14 mouse cellular contexts compared by ENCODE assay signal in the genomic region with DNA sequence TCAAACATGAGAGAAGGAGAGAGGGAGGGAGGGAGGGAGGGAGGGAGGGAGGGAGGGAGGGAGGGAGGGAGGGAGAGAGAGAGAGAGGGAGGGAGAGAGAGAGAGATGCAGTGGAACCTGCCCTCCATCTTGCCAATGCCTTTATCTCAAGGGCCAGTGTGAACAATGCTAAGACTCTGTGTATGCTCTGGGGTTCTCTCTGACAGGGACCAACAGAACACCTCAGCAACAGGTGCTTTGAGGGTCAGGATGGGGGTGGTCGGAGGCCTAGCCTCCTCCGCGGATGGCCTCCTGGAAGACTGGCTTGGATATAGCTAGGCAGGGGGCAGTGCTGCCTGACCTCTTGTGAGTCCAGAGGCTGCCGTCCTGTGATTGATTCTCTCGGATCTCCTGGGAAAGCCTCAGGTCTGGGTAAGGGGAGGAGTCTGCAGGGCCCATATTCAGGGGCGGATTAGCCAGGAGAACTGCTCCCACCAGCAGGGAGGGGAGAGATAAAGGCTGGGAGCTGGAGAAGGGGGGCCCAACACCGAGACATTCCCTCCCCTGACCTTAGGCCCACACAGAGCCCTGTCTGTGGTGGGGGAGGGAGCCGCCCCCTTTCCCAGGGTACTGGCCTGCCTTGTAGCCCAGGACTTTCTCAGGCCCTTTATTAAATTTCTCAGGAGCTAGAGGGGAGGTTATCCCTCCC. TPM values are rescaled to one million over a fixed set of nuclear protein-coding genes. Genes with fewer than 3 reads are reported as not detected.
DNase-seq lines count a peak whose midpoint lies in the region; ATAC-seq and TF ChIP-seq lines count a peak whose summit lies in the region.
"Had no signal": no experiment of that assay in that cellular context is flagged by ENCODE, and none has a peak within 500 bp of the region (broad histone marks: within the 10 kb centered on the region; RNA-seq: fewer than 3 reads in every experiment).

No protein-coding gene starts in this region.

- no peak for DNase-seq in kidney, postnatal 25 days
- peak; percentile 76 for DNase-seq in embryo, embryonic 11 days
- DNase-seq in left cerebral cortex, adult 2 months (ENCODE audit: extremely low spot score in 1 of 2, low spot score in 2 of 2), result no peak
- no peak for DNase-seq in kidney, postnatal 10 days
- DNase-seq: adrenal gland, adult 8-10 months; gastrocnemius, postnatal 25 days; liver; right cerebral cortex, postnatal 4 days; thymus, postnatal 4 days had no signal

- H3K36me3 ChIP-seq in kidney, embryonic 14.5 days (ENCODE audit: control insufficient read depth, insufficient read depth, low read length), result no peaks in the 10 kb centered on the region
- no peaks in the 10 kb centered on the region for H3K36me3 ChIP-seq in neural tube, embryonic 13.5 days
- H3K36me3 ChIP-seq: lung, embryonic 15.5 days had no signal

- no peaks in the 10 kb centered on the region for H3K9me3 ChIP-seq in kidney, embryonic 14.5 days (ENCODE audit: control insufficient read depth, low read length)
- H3K9me3 ChIP-seq in neural tube, embryonic 13.5 days, result no peaks in the 10 kb centered on the region
- H3K9me3 ChIP-seq: lung, embryonic 15.5 days had no signal

- H3K27me3 ChIP-seq in kidney, embryonic 14.5 days (ENCODE audit: control insufficient read depth, insufficient read depth, low read length), result no peaks in the 10 kb centered on the region; the same call in 1 of the 2 replicates
- no peaks in the 10 kb centered on the region for H3K27me3 ChIP-seq in neural tube, embryonic 13.5 days

- no peak for TF ChIP-seq CTCF in left cerebral cortex, adult 2 months (IDR thresholded peaks at IDR 0.05)

- H3K4me1 ChIP-seq in kidney, embryonic 14.5 days (ENCODE audit: control insufficient read depth, insufficient read depth, low read length), result peaks cover 5% of the 10 kb centered on the region
- peaks cover 9% of the 10 kb centered on the region; the same call in 1 of the 2 replicates for H3K4me1 ChIP-seq in neural tube, embryonic 13.5 days (replicated peaks)
- H3K4me1 ChIP-seq: lung, embryonic 15.5 days had no signal

- ATAC-seq in kidney, embryonic 14.5 days (ENCODE audit: low FRiP score, low TSS enrichment), result peak; percentile 55
- ATAC-seq in erythroblast, adult 5-6 weeks (replicated peaks; ENCODE audit: low FRiP score, poor library complexity, severe bottlenecking), result 0 out of 2 replicates have a peak, but pooled peaks have one; percentile 21
- no peak for ATAC-seq in neural tube, embryonic 13.5 days (ENCODE audit: low read depth)
- ATAC-seq: Patski had no signal

- H3K4me3 ChIP-seq in kidney, embryonic 14.5 days (ENCODE audit: low read length), result no peak overlapping the region
- H3K4me3 ChIP-seq in neural tube, embryonic 13.5 days, result no peak overlapping the region
- no peak overlapping the region for H3K4me3 ChIP-seq in left cerebral cortex, adult 2 months
- H3K4me3 ChIP-seq: lung, embryonic 15.5 days had no signal

- 0 out of 2 replicates have a peak overlapping the region, but pooled peaks have one; percentile 7 for H3K9ac ChIP-seq in kidney, embryonic 14.5 days (ENCODE audit: low read depth, low read length)
- H3K9ac ChIP-seq in neural tube, embryonic 13.5 days, result peak overlapping the region; percentile 2; the same call in 1 of the 2 replicates
- H3K9ac ChIP-seq: lung, embryonic 15.5 days had no signal

- H3K27ac ChIP-seq in kidney, embryonic 14.5 days (ENCODE audit: low read depth, low read length), result no peak overlapping the region
- H3K27ac ChIP-seq in neural tube, embryonic 13.5 days (replicated peaks), result no peak overlapping the region
- no peak overlapping the region for H3K27ac ChIP-seq in left cerebral cortex, adult 2 months
- H3K27ac ChIP-seq: lung, embryonic 15.5 days had no signal

- 13% methylated on average over 8 of the region's 8 CpGs for whole genome bisulfite sequencing in kidney, embryonic 14.5 days
- whole genome bisulfite sequencing in neural tube, embryonic 13.5 days, result 7% methylated on average over 8 of the region's 8 CpGs

- no peak overlapping the region for H3K4me2 ChIP-seq in kidney, embryonic 14.5 days (replicated peaks; ENCODE audit: low read depth, low read length)
- H3K4me2 ChIP-seq in neural tube, embryonic 13.5 days, result no peak overlapping the region
- H3K4me2 ChIP-seq: lung, embryonic 15.5 days had no signal

- intact Hi-C loops in left cerebral cortex, adult 2 months (cut with DNase I), result no loop called here

RNA-seq across cellular contexts. Expression of a gene that starts 21.2 kb away (rescaled TPM):
- polyA plus RNA-seq in kidney, embryonic 14.5 days (2014; fragmentation: Nextera tagmentation; extraction: Ambion mirVana), result 40.0 and 44.8 TPM in 2 replicates
- total RNA-seq in erythroblast, adult 5-6 weeks (2015; ENCODE audit: low replicate concordance), result 0.58 TPM in 1 of 2 replicates, not detected in the other
- 0.42 TPM in 1 of 2 replicates, not detected in the other for total RNA-seq in erythroblast, adult 5-6 weeks (2017; ENCODE audit: low replicate concordance)
- 1.5 and 1.7 TPM in 2 replicates for polyA plus RNA-seq in neural tube, embryonic 13.5 days (2015; fragmentation: Nextera tagmentation; extraction: Ambion mirVana)
- 10 to 100 TPM; 17.1 to 21.6 TPM for total RNA-seq in left cerebral cortex, adult 2 months (2021)
- polyA plus RNA-seq: Patski had no signal

RNA-seq across cellular contexts. Expression of a gene that starts 25.9 kb away (rescaled TPM):
- 151 and 152 TPM in 2 replicates for polyA plus RNA-seq in kidney, embryonic 14.5 days (2014; fragmentation: Nextera tagmentation; extraction: Ambion mirVana)
- 50.9 and 62.5 TPM in 2 replicates for total RNA-seq in erythroblast, adult 5-6 weeks (2015; ENCODE audit: low replicate concordance)
- total RNA-seq in erythroblast, adult 5-6 weeks (2017; ENCODE audit: low replicate concordance), result 52.7 and 74.9 TPM in 2 replicates
- polyA plus RNA-seq in neural tube, embryonic 13.5 days (2015; fragmentation: Nextera tagmentation; extraction: Ambion mirVana), result 30.1 and 38.2 TPM in 2 replicates
- 1 to 10 TPM; 1.2 to 1.9 TPM for total RNA-seq in left cerebral cortex, adult 2 months (2021)

RNA-seq across cellular contexts. Expression of a gene that starts 28.2 kb away (rescaled TPM):
- 4.8 and 5.0 TPM in 2 replicates for polyA plus RNA-seq in kidney, embryonic 14.5 days (2014; fragmentation: Nextera tagmentation; extraction: Ambion mirVana)
- 0.38 and 0.84 TPM in 2 replicates for total RNA-seq in erythroblast, adult 5-6 weeks (2015; ENCODE audit: low replicate concordance)
- 3.2 and 6.1 TPM in 2 replicates for total RNA-seq in erythroblast, adult 5-6 weeks (2017; ENCODE audit: low replicate concordance)
- 13.3 and 17.1 TPM in 2 replicates for polyA plus RNA-seq in neural tube, embryonic 13.5 days (2015; fragmentation: Nextera tagmentation; extraction: Ambion mirVana)
- total RNA-seq in left cerebral cortex, adult 2 months (2021), result 10 to 100 TPM; 18.9 to 20.3 TPM

RNA-seq across cellular contexts. Expression of a gene that starts 51.3 kb away (rescaled TPM):
- polyA plus RNA-seq in kidney, embryonic 14.5 days (2014; fragmentation: Nextera tagmentation; extraction: Ambion mirVana), result 56.9 and 95.5 TPM in 2 replicates
- 11.1 and 36.6 TPM in 2 replicates for total RNA-seq in erythroblast, adult 5-6 weeks (2015; ENCODE audit: low replicate concordance)
- 27.7 and 30.8 TPM in 2 replicates for total RNA-seq in erythroblast, adult 5-6 weeks (2017; ENCODE audit: low replicate concordance)
- polyA plus RNA-seq in neural tube, embryonic 13.5 days (2015; fragmentation: Nextera tagmentation; extraction: Ambion mirVana), result 91.6 and 94.2 TPM in 2 replicates
- 10 to 100 TPM; 61.3 to 65.5 TPM for total RNA-seq in left cerebral cortex, adult 2 months (2021)

Comparison
In these comparisons a context has a peak if more than half of its experiments do, and no peak if none do; other contexts are left out.
1. RNA of a gene that starts 21.2 kb away (total RNA-seq): 17.1 to 21.6 TPM in left cerebral cortex, adult 2 months; 0.42 to 0.58 TPM in erythroblast, adult 5-6 weeks; every median in the first group is over 10 times any median in the second.
2. RNA of a gene that starts 25.9 kb away (total RNA-seq): 50.9 to 74.9 TPM in erythroblast, adult 5-6 weeks; 1.2 to 1.9 TPM in left cerebral cortex, adult 2 months; every median in the first group is over 10 times any median in the second.